Mouse (Mus musculus) stomach, postnatal 0 days (tissue): Measurements from ENCODE around the gene Hoxa13. TPM values are rescaled to one million over a fixed set of nuclear protein-coding genes. Genes with fewer than 3 reads are reported as not detected.
A peak's percentile ranks its signal among the peaks of the same experiment; 100 is the strongest.

Experiments
- ATAC-seq: fragments of 200-750 bp; cut with Nextera tagmentation; 2 replicates; pipeline ENCODE4 v1.8.0; 2017; ENCODE audit not compliant: low FRiP score, low TSS enrichment
- DNase-seq: peaks from one replicate; pipeline ENCODE4 v3.0.0-alpha.2; 2016; ENCODE audit warnings: low spot score
- H3K27ac ChIP-seq: fragments of 300-500 bp; sonication (generic); replicated peaks from 2 replicates; pipeline ENCODE4 v1.5.1; 2014; ENCODE audit warnings: mild to moderate bottlenecking, control low read depth
- H3K27me3 ChIP-seq: fragments of 300-500 bp; sonication (generic); 2 replicates; pipeline ENCODE4 v1.6.1; 2014; ENCODE audit warnings: low read length; ENCODE audit not compliant: control insufficient read depth, insufficient read depth
- H3K36me3 ChIP-seq: fragments of 300-500 bp; sonication (generic); 2 replicates; pipeline ENCODE4 v1.6.1; 2014; ENCODE audit warnings: low read length, mixed read lengths; ENCODE audit not compliant: control insufficient read depth, insufficient read depth
- H3K4me1 ChIP-seq: fragments of 300-500 bp; sonication (generic); replicated peaks from 2 replicates; pipeline ENCODE4 v1.6.1; 2014; ENCODE audit warnings: antibody characterized with exemption; ENCODE audit not compliant: control insufficient read depth, insufficient read depth
- H3K4me2 ChIP-seq: fragments of 300-500 bp; sonication (generic); replicated peaks from 2 replicates; pipeline ENCODE4 v1.6.1; 2014; ENCODE audit warnings: low read depth, mild to moderate bottlenecking, control low read depth, moderate library complexity
- H3K4me3 ChIP-seq: fragments of 300-500 bp; sonication (generic); 2 replicates; pipeline ENCODE4 v1.5.1; 2014; ENCODE audit warnings: low read depth, low read length, control low read depth
- H3K9ac ChIP-seq: fragments of 300-500 bp; sonication (generic); 2 replicates; pipeline ENCODE4 v1.6.1; 2014; ENCODE audit warnings: mild to moderate bottlenecking, low read length, control low read depth, mixed read lengths
- H3K9me3 ChIP-seq: fragments of 300-500 bp; sonication (generic); 2 replicates; pipeline ENCODE4 v1.6.1; 2016; ENCODE audit warnings: low read length; ENCODE audit not compliant: control insufficient read depth
- CTCF ChIP-seq: IDR thresholded peaks from 2 replicates; pipeline ENCODE4 v1.5.1; 2016; ENCODE audit warnings: antibody characterized with exemption, low read depth, mild to moderate bottlenecking, moderate library complexity
- EP300 ChIP-seq: optimal IDR thresholded peaks from 2 replicates; pipeline ENCODE3; 2016; ENCODE audit warnings: antibody characterized with exemption
- WGBS: fragments of 180-500 bp; shearing (Covaris S2); extraction: QIAGEN DNeasy Blood & Tissue Kit; methylation state at CpG from one replicate; pipeline ENCODE4 v1.1.7; 2014; 5-methylcytosine and 5-hydroxymethylcytosine counted together
- polyA plus RNA-seq: library from polyadenylated mRNA; unstranded; fragments of >200 nt; fragmentation: Nextera tagmentation; extraction: Ambion mirVana; gene quantifications from 2 replicates; pipeline ENCODE4 v1.2.1, GENCODE M21; 2015

Hoxa13 gene
- polyA plus RNA-seq, 1 experiment from 2014 or later, result not detected

- H3K4me2 ChIP-seq, result no peak overlapping the region
- H3K9ac ChIP-seq, result no peak overlapping the region
- DNase-seq (no peak), ATAC-seq (no peak)
- H3K4me3 ChIP-seq, result no peak overlapping the region
- no peaks in the 10 kb centered on the region for H3K4me1 ChIP-seq
- H3K9me3 ChIP-seq, result no peaks in the 10 kb centered on the region
- H3K27me3 ChIP-seq, result no peaks in the 10 kb centered on the region; the same call in 1 of the 2 replicates
- H3K36me3 ChIP-seq, result no peaks in the 10 kb centered on the region
- WGBS, result 62% methylated on average over 4 of the region's 4 CpGs
- no peak for TF ChIP-seq CTCF
- no peak for TF ChIP-seq EP300
- no peak overlapping the region for H3K27ac ChIP-seq
Observed at GRCm38 (mm10) chr6:52300806-52301205, 40.1 kb upstream of the Hoxa13 start.

GRCm38 (mm10) chr6:52298511-52298910 is 37.8 kb upstream of the Hoxa13 start:
- TF ChIP-seq CTCF, result no peak
- TF ChIP-seq EP300, result no peak
- Histone ChIP-seq H3K36me3 (no peaks in the 10 kb centered on the region), H3K4me2 (no peak overlapping the region), H3K27ac (no peak overlapping the region), H3K4me1 (no peaks in the 10 kb centered on the region), H3K4me3 (no peak overlapping the region), H3K27me3 (peaks cover 3% of the 10 kb centered on the region; the same call in 1 of the 2 replicates), H3K9ac (no peak overlapping the region), H3K9me3 (no peaks in the 10 kb centered on the region)
- ATAC-seq (no peak), DNase-seq (no peak)
- 65% methylated on average over 4 of the region's 4 CpGs for WGBS

- Histone ChIP-seq H3K4me2 (no peak overlapping the region), H3K27me3 (peaks cover 9% of the 10 kb centered on the region; the same call in 1 of the 2 replicates), H3K9me3 (no peaks in the 10 kb centered on the region), H3K4me1 (no peaks in the 10 kb centered on the region; the same call in 1 of the 2 replicates), H3K9ac (no peak overlapping the region), H3K27ac (no peak overlapping the region), H3K4me3 (no peak overlapping the region), H3K36me3 (no peaks in the 10 kb centered on the region)
- 64% methylated on average over 6 of the region's 6 CpGs for WGBS
- no peak for TF ChIP-seq CTCF
- TF ChIP-seq EP300, result no peak
- ATAC-seq (no peak), DNase-seq (no peak)
Observed at GRCm38 (mm10) chr6:52294616-52295015, 33.9 kb upstream of the Hoxa13 start.

GRCm38 (mm10) chr6:52292328-52292727 is 31.6 kb upstream of the Hoxa13 start:
- Histone ChIP-seq H3K36me3 (no peaks in the 10 kb centered on the region), H3K27me3 (peaks cover 14% of the 10 kb centered on the region; the same call in 1 of the 2 replicates), H3K9ac (no peak overlapping the region), H3K4me1 (no peaks in the 10 kb centered on the region; the same call in 1 of the 2 replicates), H3K4me3 (no peak overlapping the region), H3K27ac (no peak overlapping the region), H3K4me2 (no peak overlapping the region), H3K9me3 (no peaks in the 10 kb centered on the region)
- ATAC-seq (no peak), DNase-seq (no peak)
- no peak for TF ChIP-seq EP300
- no peak for TF ChIP-seq CTCF
- 68% methylated on average over 7 of the region's 7 CpGs for WGBS

- H3K9me3 ChIP-seq, result no peaks in the 10 kb centered on the region
- peak overlapping the region; percentile 29 for H3K4me3 ChIP-seq
- ATAC-seq, result no peak
- H3K4me1 ChIP-seq, result no peaks in the 10 kb centered on the region; the same call in 1 of the 2 replicates
- no peak for TF ChIP-seq EP300
- TF ChIP-seq CTCF, result 0 out of 2 replicates have a peak, but pooled peaks have one; percentile 10
- H3K27ac ChIP-seq, result no peak overlapping the region
- peak; percentile 32 for DNase-seq
- peaks cover 14% of the 10 kb centered on the region; the same call in 1 of the 2 replicates for H3K27me3 ChIP-seq
- WGBS, result 3% methylated on average over 45 of the region's 45 CpGs
- H3K9ac ChIP-seq, result no peak overlapping the region
- H3K36me3 ChIP-seq, result no peaks in the 10 kb centered on the region
- peak overlapping the region; percentile 39 for H3K4me2 ChIP-seq
Observed at GRCm38 (mm10) chr6:52291021-52291860, 30.6 kb upstream of the Hoxa13 start.

- no peaks in the 10 kb centered on the region; the same call in 1 of the 2 replicates for H3K4me1 ChIP-seq
- H3K4me2 ChIP-seq, result no peak overlapping the region
- H3K9me3 ChIP-seq, result no peaks in the 10 kb centered on the region
- TF ChIP-seq CTCF (no peak), EP300 (no peak)
- no peak overlapping the region for H3K4me3 ChIP-seq
- H3K27me3 ChIP-seq, result peaks cover 14% of the 10 kb centered on the region; the same call in 1 of the 2 replicates
- no peak overlapping the region for H3K9ac ChIP-seq
- DNase-seq (no peak), ATAC-seq (no peak)
- H3K36me3 ChIP-seq, result no peaks in the 10 kb centered on the region
- no peak overlapping the region for H3K27ac ChIP-seq
- WGBS, result 18% methylated on average over 12 of the region's 12 CpGs
Observed at GRCm38 (mm10) chr6:52290186-52290585, 29.5 kb upstream of the Hoxa13 start.
